Mouse (Mus musculus) layer of hippocampus, postnatal 36 days (tissue): ENCODE results near the gene Hist1h2ac. TPM values are rescaled to one million over a fixed set of nuclear protein-coding genes. Genes with fewer than 3 reads are reported as not detected.

Experiments
- microRNA-seq, 2 experiments: library from miRNA; unstranded; fragments of <30 nt; microRNA quantifications; one replicate each; pipeline ENCODE4 v1.2.0; 2021
- total RNA-seq, 2 experiments: library from RNA; stranded (reverse); gene quantifications; 2 replicates each; pipeline ENCODE4 v1.2.3; 2021

The Hist1h2ac gene
- total RNA-seq, 2 experiments from 2014 or later = 2.7 to 3.5 TPM

Small RNA genes within 50 kb of the gene (microRNA-seq; reads per million reads assigned to microRNA genes)
- 0 reads per million in 2 experiments for gene Gm44350

Other genes starting within 250 kb of the Hist1h2ac start
- not detected for gene Btn1a1, start 218.0 kb downstream of the Hist1h2ac start, total RNA-seq
- gene Btn2a2, start 195.1 kb downstream of the Hist1h2ac start, total RNA-seq = under 1 TPM; 0.51 to 0.80 TPM
- 100 to 1,000 TPM; 363 to 377 TPM for gene Hist1h4h, start 152.9 kb downstream of the Hist1h2ac start, total RNA-seq
- 10 to 100 TPM; 12.2 to 14.4 TPM for gene Hist1h2af, start 150.0 kb downstream of the Hist1h2ac start, total RNA-seq
- 1 to 10 TPM; 3.9 to 4.9 TPM for gene Hist1h3g, start 148.5 kb downstream of the Hist1h2ac start, total RNA-seq
- gene Hist1h2bh, start 140.6 kb downstream of the Hist1h2ac start, total RNA-seq = 1 to 10 TPM; 1.1 to 1.2 TPM
- 10 to 100 TPM; 16.2 to 17.4 TPM for gene Hist1h3f, start 139.9 kb downstream of the Hist1h2ac start, total RNA-seq
- gene Hist1h4f, start 132.3 kb downstream of the Hist1h2ac start, total RNA-seq = 100 to 1,000 TPM; 143 to 156 TPM
- gene Hist1h1d, start 130.7 kb downstream of the Hist1h2ac start, total RNA-seq = 1 to 10 TPM; 4.3 to 6.0 TPM
- gene Hist1h3e, start 121.6 kb downstream of the Hist1h2ac start, total RNA-seq = 10 to 100 TPM; 47.8 to 49.2 TPM
- 1 to 10 TPM; 5.6 to 6.4 TPM for gene Hist1h2ae, start 112.7 kb downstream of the Hist1h2ac start, total RNA-seq
- 10 to 100 TPM; 74.7 to 86.4 TPM for gene Hist1h2bg, start 112.6 kb downstream of the Hist1h2ac start, total RNA-seq
- gene Hist1h2bf, start 109.8 kb downstream of the Hist1h2ac start, total RNA-seq = 10 to 100 TPM; 30.2 to 30.9 TPM
- gene Hist1h2ad, start 109.6 kb downstream of the Hist1h2ac start, total RNA-seq = 1 to 10 TPM; 5.2 to 9.9 TPM
- 10 to 100 TPM; 12.8 to 15.5 TPM for gene Hist1h3d, start 108.2 kb downstream of the Hist1h2ac start, total RNA-seq
- 100 to 1,000 TPM; 132 to 135 TPM for gene Hist1h4d, start 102.3 kb downstream of the Hist1h2ac start, total RNA-seq
- 10 to 100 TPM; 12.0 to 12.3 TPM for gene Hist1h2be, start 62.8 kb downstream of the Hist1h2ac start, total RNA-seq
- 10 to 100 TPM; 42.1 to 46.4 TPM for gene Hist1h1e, start 61.4 kb downstream of the Hist1h2ac start, total RNA-seq
- 10 to 100 TPM; 50.8 to 57.7 TPM for gene Hist1h2bc, start 251 bp upstream of the Hist1h2ac start, total RNA-seq
- gene Hist1h1t, start 11.9 kb upstream of the Hist1h2ac start, total RNA-seq = not detected
- gene Hist1h4c, start 14.5 kb upstream of the Hist1h2ac start, total RNA-seq = 10 to 100 TPM; 95.4 to 98.7 TPM
- 1 to 10 TPM; 1.7 to 3.0 TPM for gene Hfe, start 26.9 kb upstream of the Hist1h2ac start, total RNA-seq
- gene Hist1h1c, start 54.9 kb upstream of the Hist1h2ac start, total RNA-seq = 10 to 100 TPM; 52.8 to 55.3 TPM
- 1 to 10 TPM; 2.5 to 5.2 TPM for gene Hist1h3c, start 61.7 kb upstream of the Hist1h2ac start, total RNA-seq
- 10 to 100 TPM; 23.0 to 24.2 TPM for gene Hist1h2bb, start 62.8 kb upstream of the Hist1h2ac start, total RNA-seq
- 10 to 100 TPM; 29.8 to 37.0 TPM for gene Hist1h2ab, start 67.2 kb upstream of the Hist1h2ac start, total RNA-seq
- 10 to 100 TPM; 15.0 to 21.4 TPM for gene Hist1h3b, start 68.3 kb upstream of the Hist1h2ac start, total RNA-seq
- gene Hist1h4b, start 73.1 kb upstream of the Hist1h2ac start, total RNA-seq = 10 to 100 TPM; 83.9 to 89.6 TPM
- gene Hist1h4a, start 77.3 kb upstream of the Hist1h2ac start, total RNA-seq = 10 to 100 TPM; 35.4 to 47.1 TPM
- gene Hist1h3a, start 78.4 kb upstream of the Hist1h2ac start, total RNA-seq = 10 to 100 TPM; 37.3 to 46.3 TPM
- 10 to 100 TPM; 17.0 to 19.5 TPM for gene Hist1h1a, start 79.7 kb upstream of the Hist1h2ac start, total RNA-seq
- gene Trim38, start 86.0 kb upstream of the Hist1h2ac start, total RNA-seq = under 1 TPM in 1 of 2 experiments, not detected in 1; 0.18 TPM
- gene Slc17a2, start 123.0 kb upstream of the Hist1h2ac start, total RNA-seq = under 1 TPM in 1 of 2 experiments, not detected in 1; 0.23 TPM
- gene Slc17a3, start 155.5 kb upstream of the Hist1h2ac start, total RNA-seq = not detected
- not detected for gene Slc17a1, start 183.8 kb upstream of the Hist1h2ac start, total RNA-seq
- not detected for gene Slc17a4, start 231.1 kb upstream of the Hist1h2ac start, total RNA-seq